16 mouse cellular contexts compared by ENCODE assay signal in genomic region chr1:189605598-189606126, GRCm38 (mm10).
"Had no signal": no experiment of that assay in that cellular context is flagged by ENCODE, and none has a peak within 500 bp of the region (broad histone marks: within the 10 kb centered on the region; RNA-seq: fewer than 3 reads in every experiment).

No protein-coding gene starts in this region.

- ATAC-seq: liver, postnatal 0 days; lung, postnatal 0 days; midbrain, embryonic 16.5 days had no signal

- DNase-seq: liver, embryonic 13.5 days; liver, postnatal 0 days; lung, adult 2 months; lung, postnatal 14 days; lung, postnatal 36 days; midbrain, embryonic 14.5 days; retina, postnatal 1 day; right cerebral cortex, adult 18-20 months; right cerebral cortex, postnatal 25 days; right cerebral cortex, postnatal 4 days; spleen, adult 18-20 months; thymus, adult 2 months; thymus, postnatal 25 days; thymus, postnatal 4 days had no signal
